Mouse (Mus musculus) CH12.LX (cell line): ENCODE results near the gene Gmpr2. TPM values are rescaled to one million over a fixed set of nuclear protein-coding genes. Genes with fewer than 3 reads are reported as not detected.

Experiments used
- DNase-seq: peaks from one replicate; pipeline ENCODE4 v3.0.0-alpha.2; 2013; ENCODE audit errors: extremely low read depth
- H3K27ac ChIP-seq: 2 replicates; pipeline ENCODE4 v1.5.1; 2012; ENCODE audit warnings: low read depth, mild to moderate bottlenecking, control low read depth, moderate library complexity; ENCODE audit not compliant: insufficient read depth
- H3K27me3 ChIP-seq: replicated peaks from 2 replicates; pipeline ENCODE3; 2012; ENCODE audit warnings: inconsistent platforms
- H3K36me3 ChIP-seq, 2 experiments: replicated peaks in 1 of 2; 2 replicates each; pipeline versions ENCODE3 to v1.6.1; 2012; ENCODE audit warnings: inconsistent platforms in 1 of 2, low read length in 1 of 2, mild to moderate bottlenecking in 1 of 2, mixed read lengths in 1 of 2, moderate library complexity in 1 of 2; ENCODE audit not compliant: control insufficient read depth in 1 of 2, insufficient read depth in 1 of 2
- H3K4me1 ChIP-seq, 2 experiments: 2 replicates each; pipeline ENCODE4 v1.6.1; 2012; ENCODE audit warnings: inconsistent platforms in 1 of 2, moderate library complexity in 1 of 2; ENCODE audit not compliant: insufficient read depth in 2 of 2, control insufficient read depth in 1 of 2
- H3K4me2 ChIP-seq: 2 replicates; pipeline ENCODE4 v1.6.1; 2012; ENCODE audit warnings: low read depth, mild to moderate bottlenecking, control low read depth; ENCODE audit not compliant: poor library complexity, insufficient read depth, severe bottlenecking
- H3K4me3 ChIP-seq, 3 experiments: fragments of 150-350 bp in 1 of 3; sonication (generic) in 1 of 3; replicated peaks in 1 of 3; 2 replicates each; pipeline versions ENCODE3 to v1.5.1; 2011 to 2012; ENCODE audit warnings: low read depth in 2 of 3, low read length in 2 of 3, mild to moderate bottlenecking in 2 of 3, moderate library complexity in 2 of 3, control low read depth in 1 of 3, improper control_type of control experiment in 1 of 3, inconsistent platforms in 1 of 3, mixed read lengths in 1 of 3; ENCODE audit not compliant: poor library complexity in 1 of 3
- H3K79me2 ChIP-seq: replicated peaks from 2 replicates; pipeline ENCODE4 v1.6.1; 2012; ENCODE audit warnings: mild to moderate bottlenecking, moderate library complexity; ENCODE audit not compliant: control insufficient read depth, poor library complexity, insufficient read depth, severe bottlenecking; ENCODE audit errors: extremely low read depth
- H3K9ac ChIP-seq: 2 replicates; pipeline ENCODE4 v1.6.1; 2012; ENCODE audit warnings: low read depth, mild to moderate bottlenecking, control low read depth, moderate library complexity; ENCODE audit not compliant: insufficient read depth
- H3K9me3 ChIP-seq: replicated peaks from 2 replicates; pipeline ENCODE3; 2012; ENCODE audit warnings: low read length, inconsistent platforms, mixed read lengths
- CTCF ChIP-seq, 2 experiments: IDR thresholded peaks in 1 of 2; conservative IDR thresholded peaks in 1 of 2; 2 replicates each; pipeline ENCODE4 v1.5.1; 2011 to 2012; ENCODE audit warnings: low read depth in 2 of 2, low read length in 2 of 2, improper control_type of control experiment in 1 of 2, inconsistent platforms in 1 of 2, mild to moderate bottlenecking in 1 of 2, moderate library complexity in 1 of 2
- E2F4 ChIP-seq: IDR thresholded peaks from 2 replicates; pipeline ENCODE4 v1.6.1; 2011; ENCODE audit warnings: low read depth, low read length, improper control_type of control experiment; ENCODE audit not compliant: insufficient replicate concordance
- ELF1 ChIP-seq: IDR thresholded peaks from 2 replicates; pipeline ENCODE4 v1.6.1; 2014; ENCODE audit warnings: low read depth, mild to moderate bottlenecking, inconsistent platforms, low read length, improper control_type of control experiment
- EP300 ChIP-seq: IDR thresholded peaks from 2 replicates; pipeline ENCODE4 v1.6.1; 2011; ENCODE audit warnings: low read length, improper control_type of control experiment
- ETS1 ChIP-seq: conservative IDR thresholded peaks from 2 replicates; pipeline ENCODE4 v1.6.1; 2012; ENCODE audit warnings: low read depth, mild to moderate bottlenecking, inconsistent platforms, low read length, improper control_type of control experiment, moderate library complexity
- HCFC1 ChIP-seq: IDR thresholded peaks from 2 replicates; pipeline ENCODE4 v1.6.1; 2012; ENCODE audit warnings: low read depth, mild to moderate bottlenecking, inconsistent platforms, low read length, improper control_type of control experiment
- IRF4 ChIP-seq: IDR thresholded peaks from 2 replicates; pipeline ENCODE4 v1.6.1; 2014; ENCODE audit warnings: low read depth, mild to moderate bottlenecking, inconsistent platforms, low read length, improper control_type of control experiment
- JUN ChIP-seq: IDR thresholded peaks from 2 replicates; pipeline ENCODE4 v1.6.1; 2011; ENCODE audit warnings: low read depth, mild to moderate bottlenecking, low read length, improper control_type of control experiment, moderate library complexity; ENCODE audit not compliant: insufficient read depth
- KAT2A ChIP-seq: IDR thresholded peaks from 2 replicates; pipeline ENCODE4 v1.6.1; 2012; ENCODE audit warnings: low read length, improper control_type of control experiment, inconsistent platforms; ENCODE audit not compliant: insufficient replicate concordance
- MAFK ChIP-seq: IDR thresholded peaks from 2 replicates; pipeline ENCODE4 v1.6.1; 2011; ENCODE audit warnings: low read length, improper control_type of control experiment; ENCODE audit not compliant: insufficient replicate concordance
- MAX ChIP-seq: IDR thresholded peaks from 2 replicates; pipeline ENCODE4 v1.6.1; 2011; ENCODE audit warnings: low read length, improper control_type of control experiment
- MAZ ChIP-seq: IDR thresholded peaks from 2 replicates; pipeline ENCODE4 v1.6.1; 2012; ENCODE audit warnings: low read depth, mild to moderate bottlenecking, inconsistent platforms, low read length, improper control_type of control experiment, moderate library complexity
- MEF2A ChIP-seq: IDR thresholded peaks from 2 replicates; pipeline ENCODE4 v1.6.1; 2014; ENCODE audit warnings: low read depth, mild to moderate bottlenecking, inconsistent platforms, low read length, improper control_type of control experiment, borderline replicate concordance
- MYC ChIP-seq: IDR thresholded peaks from 2 replicates; pipeline ENCODE4 v1.6.1; 2011; ENCODE audit warnings: low read depth, mild to moderate bottlenecking, improper control_type of control experiment, low read length
- NELFE ChIP-seq: IDR thresholded peaks from 2 replicates; pipeline ENCODE4 v1.6.1; 2011; ENCODE audit warnings: low read depth, low read length, improper control_type of control experiment
- PAX5 ChIP-seq: IDR thresholded peaks from 2 replicates; pipeline ENCODE4 v1.6.1; 2012; ENCODE audit warnings: low read length, inconsistent platforms, mixed read lengths
- POLR2AphosphoS2 ChIP-seq: IDR thresholded peaks from 2 replicates; pipeline ENCODE4 v1.6.1; 2011; ENCODE audit warnings: low read depth, low read length, improper control_type of control experiment
- RCOR1 ChIP-seq: conservative IDR thresholded peaks from 2 replicates; pipeline ENCODE4 v1.6.1; 2012; ENCODE audit warnings: low read depth, mild to moderate bottlenecking, inconsistent platforms, low read length, improper control_type of control experiment
- SMC3 ChIP-seq: IDR thresholded peaks from 2 replicates; pipeline ENCODE4 v1.6.1; 2011; ENCODE audit warnings: low read depth, low read length, improper control_type of control experiment
- TBP ChIP-seq: conservative IDR thresholded peaks from 2 replicates; pipeline ENCODE4 v1.6.1; 2011; ENCODE audit warnings: low read depth, low read length, improper control_type of control experiment
- USF1 ChIP-seq: IDR thresholded peaks from 2 replicates; pipeline ENCODE4 v1.6.1; 2014; ENCODE audit warnings: low read depth, mild to moderate bottlenecking, inconsistent platforms, low read length, improper control_type of control experiment
- USF2 ChIP-seq: conservative IDR thresholded peaks from 2 replicates; pipeline ENCODE4 v1.6.1; 2011; ENCODE audit warnings: low read depth, low read length, improper control_type of control experiment
- ZC3H11A ChIP-seq: IDR thresholded peaks from 2 replicates; pipeline ENCODE4 v1.6.1; 2012; ENCODE audit warnings: low read depth, mild to moderate bottlenecking, inconsistent platforms, low read length, improper control_type of control experiment
- ZMIZ1 ChIP-seq: IDR thresholded peaks from 2 replicates; pipeline ENCODE4 v1.6.1; 2012; ENCODE audit warnings: low read depth, mild to moderate bottlenecking, inconsistent platforms, low read length, improper control_type of control experiment
- dilution Hi-C: fragments of 300-500 bp; cut with MboI; formaldehyde crosslinking; loops from 2 replicates; pipeline ENCODE4 v1.14.3; 2020; ENCODE audit warnings: low sequenced_read_pairs; ENCODE audit not compliant: extremely low pct_unique_long_range_greater_than_20kb, extremely low pct_ligation_motif_present
- in situ Hi-C: fragments of 300-500 bp; cut with MboI; formaldehyde crosslinking; loops from 3 replicates; pipeline ENCODE4 v1.14.3; 2019; ENCODE audit warnings: low sequenced_read_pairs, low pct_ligation_motif_present, low pct_unique_long_range_greater_than_20kb, mixed read lengths
- polyA plus RNA-seq: library from polyadenylated mRNA; unstranded; fragments of >175 nt; gene quantifications from 2 replicates; pipeline ENCODE4 v1.2.1, GENCODE M21; 2012; ENCODE audit warnings: low read depth; ENCODE audit not compliant: insufficient read length
- total RNA-seq, 2 experiments: library from RNA; depleted of rRNA; stranded (reverse); fragments of 300-350 nt in 1 of 2; fragments of >200 nt in 1 of 2; gene quantifications; 2 replicates each; pipeline ENCODE4 v1.2.3; 2012 to 2014

Gmpr2 gene
- total and polyA plus RNA-seq, 3 experiments, result 34.7 to 51.3 (median 37.3) TPM

DNA sequence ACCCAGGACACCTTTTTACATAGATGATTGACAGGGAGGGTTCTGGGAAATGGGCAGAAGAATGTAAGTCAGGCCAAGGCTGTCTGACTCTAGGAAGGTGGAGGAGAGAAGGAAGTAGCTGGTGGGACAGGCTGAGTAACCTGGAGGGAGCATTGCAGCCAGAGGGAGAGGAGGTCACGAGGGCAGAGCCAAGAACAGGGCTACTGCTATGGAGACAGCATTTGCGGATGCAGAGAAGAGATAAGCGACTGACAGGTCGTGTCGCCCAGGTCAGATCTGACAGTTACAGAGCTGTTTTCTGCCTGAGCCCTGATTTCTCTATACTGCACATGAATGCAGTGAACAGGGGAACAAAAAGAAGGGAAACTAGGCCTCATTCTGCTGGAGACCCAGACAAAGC lies 35.7 kb downstream of the Gmpr2 start:
- no peaks in the 10 kb centered on the region for H3K4me1 ChIP-seq
- no peak overlapping the region for H3K9ac ChIP-seq
- in situ Hi-C loops (no loop called here), dilution Hi-C loops (no loop called here)
- no peak overlapping the region for H3K4me3 ChIP-seq
- H3K36me3 ChIP-seq, result no peaks in the 10 kb centered on the region
- TF ChIP-seq MAZ, result no peak
- no peak for TF ChIP-seq PAX5
- no peak for TF ChIP-seq SMC3
- no peak for TF ChIP-seq IRF4
- no peak for TF ChIP-seq USF2
- TF ChIP-seq MYC, result no peak
- no peak for TF ChIP-seq MEF2A
- no peak for TF ChIP-seq KAT2A
- no peak overlapping the region for H3K27ac ChIP-seq
- H3K27me3 ChIP-seq, result peaks cover 2% of the 10 kb centered on the region
- H3K4me2 ChIP-seq, result no peak overlapping the region
- no peaks in the 10 kb centered on the region for H3K9me3 ChIP-seq
- DNase-seq, result no peak
- no peaks in the 10 kb centered on the region for H3K79me2 ChIP-seq

DNA sequence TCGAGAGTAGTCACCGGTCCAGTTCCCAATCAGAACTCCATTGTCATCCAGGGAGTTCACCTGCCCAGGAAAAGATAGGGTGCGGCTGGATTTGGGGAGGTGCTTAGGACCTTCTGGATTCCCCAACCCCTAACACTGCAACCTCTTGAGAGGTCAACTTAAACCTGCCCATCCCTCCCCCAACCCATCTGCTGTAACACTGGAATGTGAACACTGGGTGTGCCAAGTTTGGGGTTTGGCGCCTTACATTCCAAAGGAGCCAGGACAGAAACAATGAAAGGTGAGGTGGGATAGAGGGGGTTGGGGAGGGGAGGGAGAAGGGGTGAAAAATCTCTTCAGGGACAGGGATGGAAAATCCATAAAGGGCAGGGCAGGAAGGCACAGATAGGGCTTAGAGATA lies 37.8 kb downstream of the Gmpr2 start:
- no peak overlapping the region for H3K9ac ChIP-seq
- TF ChIP-seq EP300, result no peak
- TF ChIP-seq ETS1, result no peak
- TF ChIP-seq ZMIZ1, result no peak
- TF ChIP-seq MAFK, result no peak
- TF ChIP-seq ZC3H11A, result no peak
- TF ChIP-seq ELF1, result no peak
- no peak for TF ChIP-seq NELFE
- no peak for TF ChIP-seq USF2
- no peak for TF ChIP-seq CTCF (conservative IDR thresholded peaks at IDR 0.05 in 1 of 2, IDR thresholded peaks at IDR 0.05 in 1 of 2; ENCODE audit: low read depth in 2 of 2, low read length in 2 of 2)
- no peak for TF ChIP-seq RCOR1
- no peak for TF ChIP-seq MYC
- TF ChIP-seq E2F4, result no peak
- TF ChIP-seq USF1, result no peak
- no peak for TF ChIP-seq MAX
- no peak for TF ChIP-seq POLR2AphosphoS2
- TF ChIP-seq JUN, result no peak
- TF ChIP-seq HCFC1, result no peak
- no peak for TF ChIP-seq TBP
- TF ChIP-seq SMC3, result no peak
- no peak overlapping the region for H3K4me3 ChIP-seq
- peaks cover 2% of the 10 kb centered on the region for H3K27me3 ChIP-seq
- H3K9me3 ChIP-seq, result no peaks in the 10 kb centered on the region
- H3K27ac ChIP-seq, result no peak overlapping the region
- in situ Hi-C loops, result no loop called here
- no peak overlapping the region for H3K4me2 ChIP-seq
- dilution Hi-C loops, result no loop called here
- H3K4me1 ChIP-seq, result no peaks in the 10 kb centered on the region
- H3K36me3 ChIP-seq, result no peaks in the 10 kb centered on the region
- H3K79me2 ChIP-seq, result no peaks in the 10 kb centered on the region
- DNase-seq, result no peak
